Mouse (Mus musculus): Measurements from ENCODE around the gene Pmvk.

- TF ChIP-seq CTCF (IDR thresholded peaks at IDR 0.05; ENCODE audit: insufficient read depth, low read length) (no peak), POLR2A (IDR thresholded peaks at IDR 0.05; ENCODE audit: borderline replicate concordance, extremely low read depth, low read depth, low read length) (no peak)
These were observed 13.9 kb downstream of the Pmvk start for GRCm38 (mm10) chr3:89468268-89468667.

Data from lung, adult 2 months (tissue).